Mouse (Mus musculus): Measurements from ENCODE around the gene Ubtf.

The Ubtf gene

GRCm38 (mm10) chr11:102346926-102347325 is 27.4 kb upstream of the Ubtf start:
- DNase-seq (ENCODE audit: low spot score), result no peak

GRCm38 (mm10) chr11:102344458-102344857 is 24.9 kb upstream of the Ubtf start:
- DNase-seq (ENCODE audit: low spot score), result no peak

GRCm38 (mm10) chr11:102342742-102343141 is 23.2 kb upstream of the Ubtf start:
- DNase-seq (ENCODE audit: low spot score), result no peak

- DNase-seq (ENCODE audit: low spot score), result no peak
These were observed 21.6 kb upstream of the Ubtf start for GRCm38 (mm10) chr11:102341101-102341500.

GRCm38 (mm10) chr11:102339624-102340023 is 20.1 kb upstream of the Ubtf start:
- no peak for DNase-seq (ENCODE audit: low spot score)

GRCm38 (mm10) chr11:102339195-102339594 is 19.7 kb upstream of the Ubtf start:
- no peak for DNase-seq (ENCODE audit: low spot score)

- DNase-seq (ENCODE audit: low spot score), result peak; percentile 57
These were observed 19.0 kb upstream of the Ubtf start for GRCm38 (mm10) chr11:102338561-102338960.

- no peak for DNase-seq (ENCODE audit: low spot score)
These were observed 18.4 kb upstream of the Ubtf start for GRCm38 (mm10) chr11:102337921-102338320.

- no peak for DNase-seq (ENCODE audit: low spot score)
These were observed 16.6 kb upstream of the Ubtf start for GRCm38 (mm10) chr11:102336191-102336590.

- DNase-seq (ENCODE audit: low spot score), result no peak
These were observed 15.6 kb upstream of the Ubtf start for GRCm38 (mm10) chr11:102334973-102335700.

GRCm38 (mm10) chr11:102334010-102334409 is 14.5 kb upstream of the Ubtf start:
- DNase-seq (ENCODE audit: low spot score), result no peak

- no peak for DNase-seq (ENCODE audit: low spot score)
These were observed 13.5 kb upstream of the Ubtf start for GRCm38 (mm10) chr11:102333061-102333460.

GRCm38 (mm10) chr11:102331806-102332205 is 12.3 kb upstream of the Ubtf start:
- no peak for DNase-seq (ENCODE audit: low spot score)

GRCm38 (mm10) chr11:102330039-102330438 is 10.5 kb upstream of the Ubtf start:
- DNase-seq (ENCODE audit: low spot score), result no peak

GRCm38 (mm10) chr11:102329518-102329917 is 10.0 kb upstream of the Ubtf start:
- no peak for DNase-seq (ENCODE audit: low spot score)

GRCm38 (mm10) chr11:102327839-102328238 is 8.3 kb upstream of the Ubtf start:
- DNase-seq (ENCODE audit: low spot score), result no peak

- DNase-seq (ENCODE audit: low spot score), result no peak
These were observed 7.7 kb upstream of the Ubtf start for GRCm38 (mm10) chr11:102327250-102327649.

- DNase-seq (ENCODE audit: low spot score), result no peak
These were observed 4.0 kb upstream of the Ubtf start for GRCm38 (mm10) chr11:102323516-102323915.

GRCm38 (mm10) chr11:102321931-102322330 is 2.4 kb upstream of the Ubtf start:
- no peak for DNase-seq (ENCODE audit: low spot score)

- peak; percentile 82 for DNase-seq (ENCODE audit: low spot score)
These were observed 1.1 kb upstream of the Ubtf start for GRCm38 (mm10) chr11:102320686-102321005.

GRCm38 (mm10) chr11:102319941-102320685 is 571 bp upstream of the Ubtf start:
- peak; percentile 83 for DNase-seq (ENCODE audit: low spot score)

GRCm38 (mm10) chr11:102318576-102319409 is 749 bp downstream of the Ubtf start:
- peak; percentile 71 for DNase-seq (ENCODE audit: low spot score)
